Mouse (Mus musculus): Measurements from ENCODE around the gene Sarm1. TPM values are rescaled to one million over a fixed set of nuclear protein-coding genes. Genes with fewer than 3 reads are reported as not detected.

The Sarm1 gene
- polyA plus RNA-seq, 1 experiment from 2014 or later, result 2.8 TPM

- no peak overlapping the region for H3K9ac ChIP-seq (replicated peaks)
- H3K4me2 ChIP-seq, result no peak overlapping the region
- 85% methylated on average over 5 of the region's 5 CpGs for WGBS
- no peak overlapping the region for H3K4me3 ChIP-seq (replicated peaks)
- H3K4me1 ChIP-seq (replicated peaks), result peaks cover 16% of the 10 kb centered on the region
- no peaks in the 10 kb centered on the region for H3K27me3 ChIP-seq
- H3K27ac ChIP-seq, result no peak overlapping the region
- ATAC-seq (ENCODE audit: insufficient number of reproducible peaks, insufficient read depth, low FRiP score, low TSS enrichment, low read depth), result no peak
- H3K36me3 ChIP-seq, result peaks cover 47% of the 10 kb centered on the region
- no peaks in the 10 kb centered on the region for H3K9me3 ChIP-seq
Observed at GRCm38 (mm10) chr11:78509148-78509547, 11.6 kb upstream of the Sarm1 start.

DNA sequence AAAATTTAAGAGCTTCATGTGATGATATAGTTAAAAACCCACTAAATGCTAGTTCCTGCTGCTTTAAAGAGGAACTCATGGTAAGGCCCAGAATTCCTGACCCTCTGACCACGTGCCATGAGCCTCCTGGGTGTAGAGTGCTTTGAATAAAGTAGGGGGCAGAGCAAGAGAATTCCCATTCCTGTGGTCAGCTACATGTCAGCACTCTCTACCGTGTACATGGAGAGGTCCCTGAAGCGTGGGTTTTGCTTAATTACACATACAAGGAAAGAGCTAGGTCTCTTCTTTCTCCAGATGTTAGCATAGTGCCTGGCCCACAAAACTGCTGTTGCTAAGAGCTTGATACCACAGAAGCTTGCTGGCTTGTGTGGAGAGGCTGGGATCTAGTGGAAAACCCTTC is 7.9 kb upstream of the Sarm1 start:
- WGBS, result 86% methylated on average over 3 of the region's 3 CpGs
- H3K4me3 ChIP-seq (replicated peaks), result no peak overlapping the region

DNA sequence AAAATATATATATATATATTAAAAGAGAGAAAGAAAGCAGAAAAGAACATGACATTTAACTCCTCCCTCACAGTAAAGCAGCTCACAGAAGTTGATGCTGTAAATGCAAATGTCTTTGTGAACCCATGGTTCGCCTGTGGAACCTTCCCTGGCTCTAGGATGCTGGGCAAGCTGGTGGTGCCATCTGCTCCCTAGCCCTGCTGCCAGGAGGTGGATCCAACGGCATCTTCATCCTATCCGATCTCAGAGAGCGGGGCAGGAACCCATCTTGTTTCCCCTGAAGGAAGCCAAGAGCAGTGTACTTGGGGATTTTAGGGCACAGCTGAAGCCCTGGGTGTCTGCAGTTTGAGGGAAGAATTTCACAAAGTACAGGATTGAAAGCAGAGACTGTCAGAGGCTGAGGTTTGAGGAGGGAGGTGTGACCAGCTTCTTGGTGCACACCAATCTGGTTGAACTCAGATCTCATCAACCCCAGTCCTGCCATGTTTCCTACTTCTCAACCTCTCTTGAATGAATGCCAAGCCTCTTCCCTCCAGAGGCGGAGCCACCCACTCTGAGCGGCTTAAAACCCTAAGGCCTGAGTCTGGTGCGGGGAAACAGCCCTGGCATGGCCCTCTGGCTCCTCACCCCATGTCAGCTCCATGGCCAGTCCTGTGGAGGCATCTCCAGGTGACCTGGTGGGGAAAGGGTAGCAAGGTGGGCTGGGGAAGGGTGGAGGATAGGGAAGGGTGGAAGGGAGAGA is 5.5 kb upstream of the Sarm1 start, which contains the start of gene Sebox:
Sebox (plus strand) TSS at position 539 of the 742 bp plus-strand sequence.
- Histone ChIP-seq H3K9me3 (no peaks in the 10 kb centered on the region), H3K27ac (no peak within 1 kb of the TSS), H3K36me3 (peaks cover 25% of the 10 kb centered on the region), H3K4me1 (replicated peaks) (peaks cover 3% of the 10 kb centered on the region; the same call in 1 of the 2 replicates), H3K4me3 (replicated peaks) (no peak within 1 kb of the TSS), H3K4me2 (no peak within 1 kb of the TSS), H3K27me3 (peaks cover 36% of the 10 kb centered on the region), H3K9ac (replicated peaks) (no peak within 1 kb of the TSS)
- ATAC-seq (ENCODE audit: insufficient number of reproducible peaks, insufficient read depth, low FRiP score, low TSS enrichment, low read depth), result no peak
- WGBS, result 74% methylated on average over 7 of the region's 7 CpGs

More for the DNA sequence above, 7.9 kb upstream of the Sarm1 start:
- peaks cover 42% of the 10 kb centered on the region for H3K36me3 ChIP-seq
- H3K9ac ChIP-seq (replicated peaks), result no peak overlapping the region
- H3K4me2 ChIP-seq, result no peak overlapping the region
- no peak for ATAC-seq (ENCODE audit: insufficient number of reproducible peaks, insufficient read depth, low FRiP score, low TSS enrichment, low read depth)
- H3K27me3 ChIP-seq, result peaks cover 17% of the 10 kb centered on the region
- no peak overlapping the region for H3K27ac ChIP-seq
- no peaks in the 10 kb centered on the region for H3K4me1 ChIP-seq (replicated peaks)
- H3K9me3 ChIP-seq, result no peaks in the 10 kb centered on the region

GRCm38 (mm10) chr11:78501529-78501928 is 4.0 kb upstream of the Sarm1 start:
- Histone ChIP-seq H3K4me3 (replicated peaks) (no peak overlapping the region), H3K27me3 (peaks cover 44% of the 10 kb centered on the region), H3K9ac (replicated peaks) (no peak overlapping the region), H3K27ac (no peak overlapping the region), H3K9me3 (no peaks in the 10 kb centered on the region), H3K4me2 (no peak overlapping the region), H3K4me1 (replicated peaks) (peaks cover 12% of the 10 kb centered on the region), H3K36me3 (peaks cover 10% of the 10 kb centered on the region)
- 77% methylated on average over 20 of the region's 20 CpGs for WGBS
- ATAC-seq (ENCODE audit: insufficient number of reproducible peaks, insufficient read depth, low FRiP score, low TSS enrichment, low read depth), result no peak

GRCm38 (mm10) chr11:78500623-78501202 is 3.2 kb upstream of the Sarm1 start:
- no peak for ATAC-seq (ENCODE audit: insufficient number of reproducible peaks, insufficient read depth, low FRiP score, low TSS enrichment, low read depth)
- Histone ChIP-seq H3K9me3 (no peaks in the 10 kb centered on the region), H3K27me3 (peaks cover 52% of the 10 kb centered on the region), H3K9ac (replicated peaks) (no peak overlapping the region), H3K4me1 (replicated peaks) (peaks cover 13% of the 10 kb centered on the region), H3K4me3 (replicated peaks) (no peak overlapping the region), H3K4me2 (no peak overlapping the region), H3K36me3 (0 out of 2 replicates have a peak, but pooled peaks cover 3% of the 10 kb centered on the region), H3K27ac (no peak overlapping the region)
- WGBS, result 80% methylated on average over 9 of the region's 9 CpGs

GRCm38 (mm10) chr11:78499543-78499942 is 2.0 kb upstream of the Sarm1 start:
- Histone ChIP-seq H3K9ac (replicated peaks) (no peak overlapping the region), H3K4me2 (no peak overlapping the region), H3K27ac (no peak overlapping the region), H3K9me3 (no peaks in the 10 kb centered on the region), H3K4me3 (replicated peaks) (no peak overlapping the region), H3K27me3 (peaks cover 62% of the 10 kb centered on the region), H3K4me1 (replicated peaks) (peaks cover 13% of the 10 kb centered on the region), H3K36me3 (no peaks in the 10 kb centered on the region)
- WGBS, result 51% methylated on average over 16 of the region's 16 CpGs
- ATAC-seq (ENCODE audit: insufficient number of reproducible peaks, insufficient read depth, low FRiP score, low TSS enrichment, low read depth), result no peak

GRCm38 (mm10) chr11:78499004-78499403 is 1.4 kb upstream of the Sarm1 start, which contains the start of gene Vtn:
Gene Vtn (plus strand): TSS chr11:78499091.
- Histone ChIP-seq H3K27ac (peak within 1 kb of the TSS; percentile 5; the same call in 1 of the 2 replicates), H3K27me3 (peaks cover 68% of the 10 kb centered on the region), H3K36me3 (no peaks in the 10 kb centered on the region), H3K4me2 (peak within 1 kb of the TSS; percentile 99), H3K9ac (replicated peaks) (no peak within 1 kb of the TSS), H3K4me1 (replicated peaks) (peaks cover 13% of the 10 kb centered on the region), H3K9me3 (no peaks in the 10 kb centered on the region), H3K4me3 (replicated peaks) (peak within 1 kb of the TSS; percentile 57)
- WGBS, result 62% methylated on average over 7 of the region's 7 CpGs
- no peak for ATAC-seq (ENCODE audit: insufficient number of reproducible peaks, insufficient read depth, low FRiP score, low TSS enrichment, low read depth)

GRCm38 (mm10) chr11:78497071-78497541 is 448 bp downstream of the Sarm1 start:
- H3K27ac ChIP-seq, result no peak overlapping the region
- ATAC-seq (ENCODE audit: insufficient number of reproducible peaks, insufficient read depth, low FRiP score, low TSS enrichment, low read depth), result peak; percentile 68
- H3K4me1 ChIP-seq (replicated peaks), result peaks cover 13% of the 10 kb centered on the region
- peak overlapping the region; percentile 57 for H3K9ac ChIP-seq (replicated peaks)
- WGBS, result under 1% methylated on average over 44 of the region's 44 CpGs
- H3K36me3 ChIP-seq, result no peaks in the 10 kb centered on the region
- peaks cover 74% of the 10 kb centered on the region for H3K27me3 ChIP-seq
- H3K4me3 ChIP-seq (replicated peaks), result peak overlapping the region; percentile 57
- no peaks in the 10 kb centered on the region for H3K9me3 ChIP-seq
- H3K4me2 ChIP-seq, result peak overlapping the region; percentile 99

DNA sequence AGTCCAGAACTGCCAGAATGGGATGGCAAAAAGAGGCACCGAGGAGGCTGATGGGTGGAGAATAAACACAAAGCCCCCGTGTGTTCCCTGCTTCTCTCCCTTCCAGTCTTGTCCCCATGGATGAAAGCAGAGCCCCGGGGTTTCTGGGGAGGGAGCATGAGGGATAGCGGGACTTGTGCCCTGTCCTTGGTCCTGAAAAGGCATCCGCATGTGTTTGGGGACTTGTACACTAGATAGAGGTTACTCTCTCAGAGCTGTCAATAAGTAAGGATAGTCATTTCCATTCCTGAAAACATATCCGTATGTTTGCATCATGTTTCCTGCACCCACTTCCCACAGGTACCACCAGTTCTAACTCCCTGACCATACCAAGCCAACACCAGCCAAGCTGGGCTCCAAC is 1.6 kb downstream of the Sarm1 start:
- ATAC-seq (ENCODE audit: insufficient number of reproducible peaks, insufficient read depth, low FRiP score, low TSS enrichment, low read depth), result no peak
- H3K9me3 ChIP-seq, result no peaks in the 10 kb centered on the region
- WGBS, result 4% methylated on average over 6 of the region's 6 CpGs
- no peak overlapping the region for H3K4me3 ChIP-seq (replicated peaks)
- H3K27me3 ChIP-seq, result peaks cover 77% of the 10 kb centered on the region
- no peak overlapping the region for H3K4me2 ChIP-seq
- H3K4me1 ChIP-seq (replicated peaks), result peaks cover 15% of the 10 kb centered on the region
- H3K36me3 ChIP-seq, result no peaks in the 10 kb centered on the region
- no peak overlapping the region for H3K9ac ChIP-seq (replicated peaks)
- no peak overlapping the region for H3K27ac ChIP-seq

GRCm38 (mm10) chr11:78490781-78491241 is 6.7 kb downstream of the Sarm1 start:
- WGBS, result 10% methylated on average over 48 of the region's 48 CpGs
- no peak overlapping the region for H3K9ac ChIP-seq (replicated peaks)
- ATAC-seq (ENCODE audit: insufficient number of reproducible peaks, insufficient read depth, low FRiP score, low TSS enrichment, low read depth), result no peak
- peaks cover 10% of the 10 kb centered on the region for H3K4me1 ChIP-seq (replicated peaks)
- H3K27ac ChIP-seq, result no peak overlapping the region
- H3K36me3 ChIP-seq, result no peaks in the 10 kb centered on the region
- peak overlapping the region; percentile 50 for H3K4me2 ChIP-seq
- peak overlapping the region; percentile 29 for H3K4me3 ChIP-seq (replicated peaks)
- H3K9me3 ChIP-seq, result no peaks in the 10 kb centered on the region
- peaks cover 88% of the 10 kb centered on the region for H3K27me3 ChIP-seq

- Histone ChIP-seq H3K4me3 (replicated peaks) (no peak overlapping the region), H3K4me2 (no peak overlapping the region), H3K9me3 (no peaks in the 10 kb centered on the region), H3K36me3 (no peaks in the 10 kb centered on the region), H3K9ac (replicated peaks) (no peak overlapping the region), H3K27ac (no peak overlapping the region), H3K4me1 (replicated peaks) (peaks cover 10% of the 10 kb centered on the region), H3K27me3 (peaks cover 90% of the 10 kb centered on the region)
- ATAC-seq (ENCODE audit: insufficient number of reproducible peaks, insufficient read depth, low FRiP score, low TSS enrichment, low read depth), result no peak
- WGBS, result 5% methylated on average over 8 of the region's 8 CpGs
Observed at GRCm38 (mm10) chr11:78488168-78488567, 9.4 kb downstream of the Sarm1 start.

Measured in limb, embryonic 12.5 days (tissue).